15 mouse cellular contexts compared by ENCODE assay signal in genomic region chr16:14939552-14939951, GRCm38 (mm10). TPM values are rescaled to one million over a fixed set of nuclear protein-coding genes. Genes with fewer than 3 reads are reported as not detected.
DNase-seq lines count a peak whose midpoint lies in the region; ATAC-seq lines count a peak whose summit lies in the region.
"Had no signal": no experiment of that assay in that cellular context is flagged by ENCODE, and none has a peak within 500 bp of the region (broad histone marks: within the 10 kb centered on the region; RNA-seq: fewer than 3 reads in every experiment).

No protein-coding gene starts in this region.

- ATAC-seq in heart, embryonic 13.5 days (ENCODE audit: extremely low read depth, insufficient number of reproducible peaks, low FRiP score, low TSS enrichment), result no peak
- ATAC-seq in embryonic facial prominence, embryonic 15.5 days (ENCODE audit: insufficient number of reproducible peaks, low FRiP score, low TSS enrichment, low read depth), result no peak
- ATAC-seq in liver, embryonic 15.5 days (ENCODE audit: insufficient read depth), result peak; percentile 90
- ATAC-seq in hindbrain, embryonic 14.5 days (ENCODE audit: low FRiP score), result no peak
- ATAC-seq: hindbrain, postnatal 0 days; midbrain, embryonic 16.5 days; Patski had no signal

- H3K27me3 ChIP-seq in heart, embryonic 13.5 days (replicated peaks), result peaks cover 23% of the 10 kb centered on the region
- no peaks in the 10 kb centered on the region for H3K27me3 ChIP-seq in embryonic facial prominence, embryonic 15.5 days
- no peaks in the 10 kb centered on the region for H3K27me3 ChIP-seq in liver, embryonic 15.5 days
- H3K27me3 ChIP-seq in hindbrain, embryonic 14.5 days (ENCODE audit: control insufficient read depth, insufficient read depth, low read length), result no peaks in the 10 kb centered on the region
- H3K27me3 ChIP-seq: Patski had no signal

- H3K27ac ChIP-seq in heart, embryonic 13.5 days (replicated peaks), result peak overlapping the region; percentile 50
- H3K27ac ChIP-seq in embryonic facial prominence, embryonic 15.5 days (replicated peaks), result peak overlapping the region; percentile 83
- peak overlapping the region; percentile 61 for H3K27ac ChIP-seq in liver, embryonic 15.5 days (replicated peaks)
- H3K27ac ChIP-seq in hindbrain, embryonic 14.5 days, result no peak overlapping the region
- H3K27ac ChIP-seq: gastrocnemius, adult 2 months; hindbrain, postnatal 0 days; macrophage had no signal

- DNase-seq in heart, postnatal 14 days, result no peak
- peak; percentile 42 for DNase-seq in 3T3-L1 (ENCODE audit: low read depth, low spot score)
- DNase-seq in spleen, postnatal 14 days (ENCODE audit: low spot score in 2 of 2), result no peak
- no peak for DNase-seq in hindbrain, embryonic 14.5 days (ENCODE audit: low spot score)
- DNase-seq: adrenal gland, postnatal 25 days; cerebellum, adult 18-20 months; gastrocnemius, adult 2 months; thymus, postnatal 36 days had no signal

- WGBS in heart, embryonic 13.5 days, result 42% methylated on average over 1 of the region's 1 CpGs
- 76% methylated on average over 1 of the region's 1 CpGs for WGBS in embryonic facial prominence, embryonic 15.5 days
- 44% methylated on average over 1 of the region's 1 CpGs for WGBS in liver, embryonic 15.5 days (ENCODE audit: insufficient replicate concordance)
- 82% methylated on average over 1 of the region's 1 CpGs for WGBS in hindbrain, embryonic 14.5 days

- intact Hi-C loops in heart, postnatal 14 days (cut with DNase I), result no loop called here

- no peak overlapping the region for H3K4me2 ChIP-seq in heart, embryonic 13.5 days
- no peak overlapping the region for H3K4me2 ChIP-seq in embryonic facial prominence, embryonic 15.5 days (replicated peaks)
- H3K4me2 ChIP-seq in liver, embryonic 15.5 days, result no peak overlapping the region
- H3K4me2 ChIP-seq in hindbrain, embryonic 14.5 days (replicated peaks), result no peak overlapping the region

- H3K9me3 ChIP-seq in heart, embryonic 13.5 days, result no peaks in the 10 kb centered on the region
- H3K9me3 ChIP-seq in embryonic facial prominence, embryonic 15.5 days (replicated peaks), result no peaks in the 10 kb centered on the region
- no peaks in the 10 kb centered on the region for H3K9me3 ChIP-seq in liver, embryonic 15.5 days (replicated peaks)
- no peaks in the 10 kb centered on the region for H3K9me3 ChIP-seq in hindbrain, embryonic 14.5 days (ENCODE audit: control insufficient read depth, low read length)

- no peak overlapping the region for H3K9ac ChIP-seq in heart, embryonic 13.5 days
- H3K9ac ChIP-seq in embryonic facial prominence, embryonic 15.5 days, result no peak overlapping the region
- H3K9ac ChIP-seq in liver, embryonic 15.5 days, result no peak overlapping the region
- H3K9ac ChIP-seq in hindbrain, embryonic 14.5 days, result no peak overlapping the region

- H3K4me3 ChIP-seq in heart, embryonic 13.5 days, result no peak overlapping the region
- H3K4me3 ChIP-seq in embryonic facial prominence, embryonic 15.5 days (replicated peaks), result no peak overlapping the region
- no peak overlapping the region for H3K4me3 ChIP-seq in liver, embryonic 15.5 days (replicated peaks)
- H3K4me3 ChIP-seq in hindbrain, embryonic 14.5 days (replicated peaks; ENCODE audit: low read length), result no peak overlapping the region
- H3K4me3 ChIP-seq: gastrocnemius, adult 2 months had no signal

- peaks cover 33% of the 10 kb centered on the region for H3K4me1 ChIP-seq in heart, embryonic 13.5 days
- peaks cover 33% of the 10 kb centered on the region for H3K4me1 ChIP-seq in embryonic facial prominence, embryonic 15.5 days
- no peaks in the 10 kb centered on the region for H3K4me1 ChIP-seq in liver, embryonic 15.5 days (replicated peaks)
- no peaks in the 10 kb centered on the region for H3K4me1 ChIP-seq in hindbrain, embryonic 14.5 days (replicated peaks; ENCODE audit: control insufficient read depth, insufficient read depth, low read length)

- H3K36me3 ChIP-seq in heart, embryonic 13.5 days, result no peaks in the 10 kb centered on the region
- H3K36me3 ChIP-seq in embryonic facial prominence, embryonic 15.5 days, result no peaks in the 10 kb centered on the region
- no peaks in the 10 kb centered on the region for H3K36me3 ChIP-seq in liver, embryonic 15.5 days (replicated peaks)
- no peaks in the 10 kb centered on the region for H3K36me3 ChIP-seq in hindbrain, embryonic 14.5 days (replicated peaks; ENCODE audit: control insufficient read depth, insufficient read depth)

RNA-seq across cellular contexts. Expression of gene Efcab1, which starts 33.1 kb away (rescaled TPM):
- polyA plus RNA-seq in heart, embryonic 13.5 days (2015; fragmentation: Nextera tagmentation; extraction: Ambion mirVana), result 2.2 and 2.6 TPM in 2 replicates
- not detected for total RNA-seq in heart, postnatal 14 days (2021)
- 10.9 and 15.9 TPM in 2 replicates for polyA plus RNA-seq in embryonic facial prominence, embryonic 15.5 days (2015; fragmentation: Nextera tagmentation; extraction: Ambion mirVana)
- polyA plus RNA-seq in liver, embryonic 15.5 days (2015; fragmentation: Nextera tagmentation; extraction: Ambion mirVana), result 0.08 and 0.15 TPM in 2 replicates
- polyA plus RNA-seq in hindbrain, embryonic 14.5 days (2014; fragmentation: Nextera tagmentation; extraction: Ambion mirVana), result 14.4 and 17.8 TPM in 2 replicates
- total RNA-seq: gastrocnemius, adult 2 months had no signal
- polyA plus RNA-seq: macrophage had no signal
